Mouse (Mus musculus) liver, embryonic 14.5 days (tissue): ENCODE data around the gene Cd274. TPM values are rescaled to one million over a fixed set of nuclear protein-coding genes. Genes with fewer than 3 reads are reported as not detected.
"Not testable (repeated sequence)": the region's sequence is repeated elsewhere in the genome, so short reads cannot be mapped to it uniquely, and the experiment has no call there.

ENCODE experiments used
- ATAC-seq: fragments of 200-750 bp; cut with Nextera tagmentation; 2 replicates; pipeline ENCODE4 v1.8.0; 2017; ENCODE audit warnings: moderate number of reproducible peaks, mild to moderate bottlenecking, moderate library complexity; ENCODE audit not compliant: insufficient read depth
- DNase-seq, 3 experiments: peaks; one replicate each; pipeline ENCODE4 v3.0.0-alpha.2; 2012 to 2013; ENCODE audit warnings: low read depth in 3 of 3, low spot score in 3 of 3
- H3K27ac ChIP-seq: fragments of 300-500 bp; sonication (generic); 2 replicates; pipeline ENCODE4 v1.5.1; 2014; ENCODE audit warnings: moderate library complexity, mild to moderate bottlenecking, control low read depth, inconsistent platforms
- H3K27me3 ChIP-seq: fragments of 300-500 bp; sonication (generic); 2 replicates; pipeline ENCODE4 v1.6.1; 2014; ENCODE audit warnings: mild to moderate bottlenecking, low read length, moderate library complexity; ENCODE audit not compliant: control insufficient read depth, insufficient read depth
- H3K36me3 ChIP-seq: fragments of 300-500 bp; sonication (generic); replicated peaks from 2 replicates; pipeline ENCODE4 v1.6.1; 2014; ENCODE audit warnings: low read depth; ENCODE audit not compliant: control insufficient read depth, insufficient read depth
- H3K4me1 ChIP-seq, 2 experiments: fragments of 200-500 bp in 1 of 2; fragments of 300-500 bp in 1 of 2; sonication (generic) in 1 of 2; replicated peaks; 2 replicates each; pipeline ENCODE4 v1.6.1; 2012 to 2014; ENCODE audit warnings: antibody characterized with exemption in 1 of 2, inconsistent platforms in 1 of 2, low read length in 1 of 2; ENCODE audit not compliant: control insufficient read depth in 2 of 2, insufficient read depth in 2 of 2
- H3K4me2 ChIP-seq: fragments of 300-500 bp; sonication (generic); 2 replicates; pipeline ENCODE4 v1.6.1; 2014; ENCODE audit warnings: low read depth, mild to moderate bottlenecking, control low read depth, moderate library complexity
- H3K4me3 ChIP-seq, 2 experiments: fragments of 200-500 bp in 1 of 2; fragments of 300-500 bp in 1 of 2; sonication (generic) in 1 of 2; 2 replicates each; pipeline ENCODE4 v1.5.1; 2012 to 2014; ENCODE audit warnings: low read depth in 2 of 2, low read length in 2 of 2, mild to moderate bottlenecking in 2 of 2, control low read depth in 1 of 2, inconsistent platforms in 1 of 2, moderate library complexity in 1 of 2; ENCODE audit not compliant: insufficient read depth in 1 of 2
- H3K9ac ChIP-seq: fragments of 300-500 bp; sonication (generic); replicated peaks from 2 replicates; pipeline ENCODE4 v1.6.1; 2014; ENCODE audit warnings: mild to moderate bottlenecking, control low read depth, moderate library complexity
- H3K9me3 ChIP-seq: fragments of 300-500 bp; sonication (generic); 2 replicates; pipeline ENCODE4 v1.6.1; 2016; ENCODE audit warnings: low read length, mixed read lengths; ENCODE audit not compliant: control insufficient read depth
- CTCF ChIP-seq: IDR thresholded peaks from 2 replicates; pipeline ENCODE4 v1.5.1; 2016; ENCODE audit warnings: antibody characterized with exemption, low read depth, control low read depth
- EP300 ChIP-seq: IDR thresholded peaks from 2 replicates; pipeline ENCODE4 v1.6.1; 2016; ENCODE audit warnings: antibody characterized with exemption, low read depth
- WGBS: fragments of 180-500 bp; shearing (Covaris S2); extraction: QIAGEN DNeasy Blood & Tissue Kit; methylation state at CpG from one replicate; pipeline ENCODE4 v1.1.7; 2014; ENCODE audit not compliant: insufficient replicate concordance; 5-methylcytosine and 5-hydroxymethylcytosine counted together
- polyA plus RNA-seq, 2 experiments: library from polyadenylated mRNA; depleted of rRNA in 1 of 2; stranded (reverse) in 1 of 2; unstranded in 1 of 2; fragments of >200 nt; fragmentation: Nextera tagmentation in 1 of 2; extraction: Ambion mirVana in 1 of 2; gene quantifications; 2 replicates each; pipeline versions ENCODE4 v1.2.1 to v1.2.3; 2012 to 2014

Cd274 gene
- polyA plus RNA-seq, 2 experiments = 0.10 to 0.75 TPM

- ATAC-seq (no peak), DNase-seq (no peak)
- H3K4me1 ChIP-seq = no peaks in the 10 kb centered on the region; a peak in 1 of 4 replicates
- no peaks in the 10 kb centered on the region for H3K36me3 ChIP-seq
- no peak within 1 kb of the TSS for H3K9ac ChIP-seq
- no peak within 1 kb of the TSS for H3K4me2 ChIP-seq
- H3K27me3 ChIP-seq = no peaks in the 10 kb centered on the region
- H3K4me3 ChIP-seq = no peak within 1 kb of the TSS
- TF ChIP-seq CTCF = no peak
- no peak for TF ChIP-seq EP300
- H3K27ac ChIP-seq = no peak within 1 kb of the TSS
- 59% methylated on average over 4 of the region's 4 CpGs for WGBS
- H3K9me3 ChIP-seq = no peaks in the 10 kb centered on the region
Observed at GRCm38 (mm10) chr19:29410619-29411018, 43.4 kb downstream of the Cd274 start, which contains the start of gene Pdcd1lg2. TSS of gene Pdcd1lg2 (plus strand) at chr19:29410919.

DNA sequence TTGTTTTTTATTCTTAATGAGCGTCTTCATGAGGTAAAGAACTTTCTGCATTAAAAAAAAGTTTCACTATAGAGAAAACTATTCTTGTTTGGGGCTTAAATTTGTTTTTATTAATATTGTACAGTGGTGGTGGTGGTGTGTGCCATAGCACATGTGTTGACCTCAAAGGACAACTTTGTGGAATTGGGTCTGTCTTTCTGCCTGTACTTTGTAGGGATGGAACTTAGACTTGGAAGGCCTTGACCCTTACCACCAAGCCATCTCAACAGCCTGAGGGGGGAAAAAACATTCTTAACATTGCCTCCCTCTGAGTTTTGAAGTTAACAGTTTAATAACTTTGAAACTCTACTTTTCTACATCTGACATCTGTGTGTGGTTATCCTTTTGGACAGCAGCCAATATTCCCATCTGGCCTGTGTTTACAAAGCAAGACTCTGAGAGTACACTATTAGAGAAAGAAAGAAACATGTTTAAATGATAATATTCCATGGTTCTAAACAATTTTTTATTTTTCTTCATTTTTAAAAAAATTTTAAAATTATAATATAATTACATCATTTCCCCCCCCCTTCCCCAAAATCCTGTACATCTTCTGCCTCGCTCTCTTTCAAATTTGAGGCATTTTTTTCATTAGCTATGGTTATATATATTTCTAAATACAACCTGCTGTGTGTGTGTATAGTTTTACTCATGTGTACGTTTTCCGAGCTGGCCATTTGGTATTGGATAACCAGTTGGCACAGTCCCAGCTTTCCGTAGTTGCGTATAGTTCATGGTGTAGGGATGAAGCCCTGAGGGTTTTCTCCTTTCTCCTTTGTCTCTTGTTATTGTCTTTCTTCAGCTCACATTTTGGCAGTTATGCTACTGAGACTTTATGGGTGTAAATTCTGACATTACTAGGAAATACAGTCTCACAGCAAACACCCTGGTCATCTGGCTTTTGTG is 45.5 kb downstream of the Cd274 start:
- Histone ChIP-seq H3K4me1 (peaks cover 0 to 3% of the 10 kb centered on the region in 2 experiments; a peak in 2 of 4 replicates), H3K4me3 (no peak overlapping the region), H3K9ac (no peak overlapping the region), H3K9me3 (no peaks in the 10 kb centered on the region), H3K27ac (no peak overlapping the region), H3K36me3 (no peaks in the 10 kb centered on the region), H3K4me2 (no peak overlapping the region), H3K27me3 (no peaks in the 10 kb centered on the region)
- ATAC-seq = no peak
- 76% methylated on average over 6 of the region's 6 CpGs for WGBS
- no peak for TF ChIP-seq CTCF
- no peak for TF ChIP-seq EP300
- no peak for DNase-seq

- Histone ChIP-seq H3K9ac (no peak overlapping the region), H3K4me3 (no peak overlapping the region), H3K27me3 (no peaks in the 10 kb centered on the region), H3K9me3 (no peaks in the 10 kb centered on the region), H3K36me3 (no peaks in the 10 kb centered on the region), H3K4me1 (peaks cover 6 to 18% of the 10 kb centered on the region in 2 experiments; a peak in 2 of 4 replicates), H3K4me2 (no peak overlapping the region), H3K27ac (no peak overlapping the region)
- DNase-seq (no peak), ATAC-seq (no peak)
- TF ChIP-seq CTCF (no peak), EP300 (no peak)
- WGBS = 57% methylated on average over 3 of the region's 3 CpGs
Observed at GRCm38 (mm10) chr19:29414513-29414912, 47.3 kb downstream of the Cd274 start.

GRCm38 (mm10) chr19:29414917-29415316 is 47.7 kb downstream of the Cd274 start:
- H3K9ac ChIP-seq, H3K27ac ChIP-seq, H3K4me3 ChIP-seq, H3K4me2 ChIP-seq, H3K36me3 ChIP-seq, ATAC-seq, H3K27me3 ChIP-seq, H3K9me3 ChIP-seq, DNase-seq: not testable (repeated sequence)
- H3K4me1 ChIP-seq = peaks cover 6 to 20% of the 10 kb centered on the region in 2 experiments; a peak in 2 of 4 replicates

- Histone ChIP-seq H3K4me2 (no peak overlapping the region), H3K4me1 (peaks cover 6 to 22% of the 10 kb centered on the region in 2 experiments; a peak in 2 of 4 replicates), H3K4me3 (no peak overlapping the region), H3K9ac (no peak overlapping the region), H3K36me3 (no peaks in the 10 kb centered on the region), H3K27ac (no peak overlapping the region), H3K27me3 (no peaks in the 10 kb centered on the region), H3K9me3 (no peaks in the 10 kb centered on the region)
- 23% methylated on average over 3 of the region's 3 CpGs for WGBS
- TF ChIP-seq EP300 (no peak), CTCF (no peak)
- ATAC-seq = no peak
- DNase-seq = no peak
Observed at GRCm38 (mm10) chr19:29416393-29416902, 49.2 kb downstream of the Cd274 start.
